ENCODE assay signal across 8 mouse cellular contexts in genomic region chr4:116076369-116077231, GRCm38 (mm10). TPM values are rescaled to one million over a fixed set of nuclear protein-coding genes. Genes with fewer than 3 reads are reported as not detected.
A peak's percentile ranks its signal among the peaks of the same experiment; 100 is the strongest.
DNase-seq lines count a peak whose midpoint lies in the region; ATAC-seq lines count a peak whose summit lies in the region.

No protein-coding gene starts in this region.

- peak; percentile 21 for ATAC-seq in forebrain, embryonic 11.5 days (replicated peaks; ENCODE audit: low FRiP score)
- ATAC-seq in megakaryocyte progenitor cell, adult 5-6 weeks (replicated peaks; ENCODE audit: poor library complexity): peak; percentile 18
- ATAC-seq in stomach, embryonic 14.5 days (ENCODE audit: insufficient number of reproducible peaks, insufficient read depth, low FRiP score, low read depth): peak; percentile 21; the same call in 1 of the 2 replicates

- peak overlapping the region; percentile 95; the same call in 1 of the 2 replicates for H3K27ac ChIP-seq in forebrain, embryonic 11.5 days (ENCODE audit: low read depth, low read length)
- peak overlapping the region; percentile 98 for H3K27ac ChIP-seq in stomach, embryonic 14.5 days (ENCODE audit: low read length)

- peak overlapping the region; percentile 98 for H3K9ac ChIP-seq in forebrain, embryonic 11.5 days (ENCODE audit: low read length)
- H3K9ac ChIP-seq in stomach, embryonic 14.5 days (replicated peaks; ENCODE audit: low read depth, low read length): peak overlapping the region; percentile 97

- H3K4me3 ChIP-seq in forebrain, embryonic 11.5 days (ENCODE audit: low read depth, low read length): peak overlapping the region; percentile 95
- H3K4me3 ChIP-seq in stomach, embryonic 14.5 days (ENCODE audit: low read depth, low read length): peak overlapping the region; percentile 85

- WGBS in forebrain, embryonic 11.5 days: 2% methylated on average over 37 of the region's 37 CpGs
- 2% methylated on average over 37 of the region's 37 CpGs for WGBS in stomach, embryonic 14.5 days

- H3K27me3 ChIP-seq in forebrain, embryonic 11.5 days (ENCODE audit: control insufficient read depth, insufficient read depth, low read length): no peaks in the 10 kb centered on the region
- no peaks in the 10 kb centered on the region for H3K27me3 ChIP-seq in stomach, embryonic 14.5 days (ENCODE audit: control insufficient read depth, insufficient read depth, low read length)

- H3K4me2 ChIP-seq in forebrain, embryonic 11.5 days (ENCODE audit: low read depth, low read length, severe bottlenecking): peak overlapping the region; percentile 86
- H3K4me2 ChIP-seq in stomach, embryonic 14.5 days (replicated peaks; ENCODE audit: low read depth, low read length): peak overlapping the region; percentile 94

- peaks cover 8% of the 10 kb centered on the region; the same call in 1 of the 2 replicates for H3K4me1 ChIP-seq in forebrain, embryonic 11.5 days (replicated peaks; ENCODE audit: control insufficient read depth, insufficient read depth, low read length)
- H3K4me1 ChIP-seq in stomach, embryonic 14.5 days (ENCODE audit: control insufficient read depth, insufficient read depth, low read length): peaks cover 21% of the 10 kb centered on the region

- peak; percentile 21 to 36 for DNase-seq in left cerebral cortex, adult 18-20 months (ENCODE audit: low spot score in 2 of 2)
- DNase-seq in left cerebral cortex, adult 11 months (ENCODE audit: low spot score): no peak
- DNase-seq in c-Kit-positive CD71-positive TER-119-negative erythroid progenitor cells, embryonic 14.5 days (ENCODE audit: low read depth): peak; percentile 45
- DNase-seq in forebrain, embryonic 11.5 days (ENCODE audit: low spot score): peak; percentile 76
- DNase-seq in heart, postnatal 4 days: peak; percentile 58
- DNase-seq in left cerebral cortex, postnatal 4 days: peak; percentile 50

- H3K36me3 ChIP-seq in forebrain, embryonic 11.5 days (ENCODE audit: control insufficient read depth, insufficient read depth, low read length): peaks cover 4% of the 10 kb centered on the region; the same call in 1 of the 2 replicates
- peaks cover 19% of the 10 kb centered on the region for H3K36me3 ChIP-seq in stomach, embryonic 14.5 days (ENCODE audit: control insufficient read depth, insufficient read depth, low read length)

- intact Hi-C loops in left cerebral cortex, postnatal 4 days (cut with DNase I): no loop called here

- H3K9me3 ChIP-seq in forebrain, embryonic 11.5 days (ENCODE audit: control insufficient read depth, low read length): no peaks in the 10 kb centered on the region
- no peaks in the 10 kb centered on the region for H3K9me3 ChIP-seq in stomach, embryonic 14.5 days (ENCODE audit: control insufficient read depth, low read depth, low read length)

RNA-seq across cellular contexts. Expression of gene Lrrc41, which starts 1.5 kb away (rescaled TPM):
- 10 to 100 TPM; 44.7 to 54.3 TPM for total RNA-seq in left cerebral cortex, adult 18-20 months (2021)
- 70.1 and 71.4 TPM in 2 replicates for polyA plus RNA-seq in forebrain, embryonic 11.5 days (2014; fragmentation: Nextera tagmentation; extraction: Ambion mirVana)
- total RNA-seq in heart, postnatal 4 days (2021): 10 to 100 TPM; 40.6 to 41.5 TPM
- total RNA-seq in left cerebral cortex, postnatal 4 days (2021): 10 to 100 TPM; 60.2 to 68.2 TPM
- total RNA-seq in megakaryocyte progenitor cell, adult 5-6 weeks (2015): 19.9 and 22.1 TPM in 2 replicates
- 16.1 and 23.7 TPM in 2 replicates for total RNA-seq in megakaryocyte progenitor cell, adult 5-6 weeks (2017)
- 70.9 and 73.6 TPM in 2 replicates for polyA plus RNA-seq in stomach, embryonic 14.5 days (2014; fragmentation: Nextera tagmentation; extraction: Ambion mirVana)

RNA-seq across cellular contexts. Expression of gene Uqcrh, which starts 1.7 kb away (rescaled TPM):
- total RNA-seq in left cerebral cortex, adult 18-20 months (2021): 100 to 1,000 TPM; 434 to 461 TPM
- 385 TPM in 2 replicates for polyA plus RNA-seq in forebrain, embryonic 11.5 days (2014; fragmentation: Nextera tagmentation; extraction: Ambion mirVana)
- total RNA-seq in heart, postnatal 4 days (2021): 1,000 to 10,000 TPM; 1,575 to 1,686 TPM
- 100 to 1,000 TPM; 319 to 327 TPM for total RNA-seq in left cerebral cortex, postnatal 4 days (2021)
- total RNA-seq in megakaryocyte progenitor cell, adult 5-6 weeks (2015): 497 and 547 TPM in 2 replicates
- total RNA-seq in megakaryocyte progenitor cell, adult 5-6 weeks (2017): 395 and 400 TPM in 2 replicates
- polyA plus RNA-seq in stomach, embryonic 14.5 days (2014; fragmentation: Nextera tagmentation; extraction: Ambion mirVana): 520 and 565 TPM in 2 replicates

RNA-seq across cellular contexts. Expression of gene Nsun4, which starts 22.9 kb away (rescaled TPM):
- 10 to 100 TPM; 13.3 TPM for total RNA-seq in left cerebral cortex, adult 18-20 months (2021)
- polyA plus RNA-seq in forebrain, embryonic 11.5 days (2014; fragmentation: Nextera tagmentation; extraction: Ambion mirVana): 16.4 and 17.4 TPM in 2 replicates
- total RNA-seq in heart, postnatal 4 days (2021): 10 to 100 TPM; 27.0 to 28.6 TPM
- 1 to 10 TPM; 6.6 to 8.2 TPM for total RNA-seq in left cerebral cortex, postnatal 4 days (2021)
- 8.2 and 8.9 TPM in 2 replicates for total RNA-seq in megakaryocyte progenitor cell, adult 5-6 weeks (2015)
- 8.7 and 8.9 TPM in 2 replicates for total RNA-seq in megakaryocyte progenitor cell, adult 5-6 weeks (2017)
- 22.3 and 23.4 TPM in 2 replicates for polyA plus RNA-seq in stomach, embryonic 14.5 days (2014; fragmentation: Nextera tagmentation; extraction: Ambion mirVana)

RNA-seq across cellular contexts. Expression of gene Rad54l, which starts 46.9 kb away (rescaled TPM):
- under 1 TPM; 0.49 TPM for total RNA-seq in left cerebral cortex, adult 18-20 months (2021)
- polyA plus RNA-seq in forebrain, embryonic 11.5 days (2014; fragmentation: Nextera tagmentation; extraction: Ambion mirVana): 79.1 and 79.2 TPM in 2 replicates
- 10 to 100 TPM; 10.4 to 10.6 TPM for total RNA-seq in heart, postnatal 4 days (2021)
- total RNA-seq in left cerebral cortex, postnatal 4 days (2021): 1 to 10 TPM; 2.4 to 3.2 TPM
- total RNA-seq in megakaryocyte progenitor cell, adult 5-6 weeks (2015): 23.4 and 26.0 TPM in 2 replicates
- total RNA-seq in megakaryocyte progenitor cell, adult 5-6 weeks (2017): 27.2 and 33.9 TPM in 2 replicates
- polyA plus RNA-seq in stomach, embryonic 14.5 days (2014; fragmentation: Nextera tagmentation; extraction: Ambion mirVana): 30.9 and 31.0 TPM in 2 replicates

RNA-seq across cellular contexts. Expression of gene Pomgnt1, which starts 47.0 kb away (rescaled TPM):
- total RNA-seq in left cerebral cortex, adult 18-20 months (2021): 10 to 100 TPM; 77.7 to 83.0 TPM
- polyA plus RNA-seq in forebrain, embryonic 11.5 days (2014; fragmentation: Nextera tagmentation; extraction: Ambion mirVana): 54.9 and 58.8 TPM in 2 replicates
- 10 to 100 TPM; 83.3 to 84.7 TPM for total RNA-seq in heart, postnatal 4 days (2021)
- 10 to 100 TPM; 78.4 to 83.7 TPM for total RNA-seq in left cerebral cortex, postnatal 4 days (2021)
- 8.2 and 13.1 TPM in 2 replicates for total RNA-seq in megakaryocyte progenitor cell, adult 5-6 weeks (2015)
- total RNA-seq in megakaryocyte progenitor cell, adult 5-6 weeks (2017): 12.5 and 16.9 TPM in 2 replicates
- 56.5 and 61.7 TPM in 2 replicates for polyA plus RNA-seq in stomach, embryonic 14.5 days (2014; fragmentation: Nextera tagmentation; extraction: Ambion mirVana)
